Mouse (Mus musculus): ENCODE data around the gene Usp32.
A peak's percentile ranks its signal among the peaks of the same experiment; 100 is the strongest.

Usp32 gene

GRCm38 (mm10) chr11:84979351-84979750, 160.6 kb downstream of the Usp32 start:
- DNase-seq (ENCODE audit: low spot score), result no peak

- no peak for DNase-seq (ENCODE audit: low spot score)
Observed at GRCm38 (mm10) chr11:84978113-84978512, 161.8 kb downstream of the Usp32 start.

- no peak for DNase-seq (ENCODE audit: low spot score)
Observed at GRCm38 (mm10) chr11:84977385-84977952, 162.5 kb downstream of the Usp32 start.

- DNase-seq (ENCODE audit: low spot score), result no peak
Observed at GRCm38 (mm10) chr11:84976706-84977105, 163.3 kb downstream of the Usp32 start.

GRCm38 (mm10) chr11:84974582-84974981, 165.4 kb downstream of the Usp32 start:
- DNase-seq (ENCODE audit: low spot score), result no peak

GRCm38 (mm10) chr11:84973661-84974060, 166.3 kb downstream of the Usp32 start:
- no peak for DNase-seq (ENCODE audit: low spot score)

- DNase-seq (ENCODE audit: low spot score), result no peak
Observed at GRCm38 (mm10) chr11:84972067-84972466, 167.9 kb downstream of the Usp32 start.

- peak; percentile 70 for DNase-seq (ENCODE audit: low spot score)
Observed at GRCm38 (mm10) chr11:84968775-84969174, 171.2 kb downstream of the Usp32 start.

- no peak for DNase-seq (ENCODE audit: low spot score)
Observed at GRCm38 (mm10) chr11:84968309-84968708, 171.7 kb downstream of the Usp32 start.

GRCm38 (mm10) chr11:84967113-84967512, 172.8 kb downstream of the Usp32 start:
- no peak for DNase-seq (ENCODE audit: low spot score)

- no peak for DNase-seq (ENCODE audit: low spot score)
Observed at GRCm38 (mm10) chr11:84966696-84967095, 173.3 kb downstream of the Usp32 start.

GRCm38 (mm10) chr11:84963556-84963955, 176.4 kb downstream of the Usp32 start:
- DNase-seq (ENCODE audit: low spot score), result no peak

- no peak for DNase-seq (ENCODE audit: low spot score)
Observed at GRCm38 (mm10) chr11:84962536-84962935, 177.4 kb downstream of the Usp32 start.

- DNase-seq (ENCODE audit: low spot score), result no peak
Observed at GRCm38 (mm10) chr11:84961571-84961970, 178.4 kb downstream of the Usp32 start.

- DNase-seq (ENCODE audit: low spot score), result peak; percentile 52
Observed at GRCm38 (mm10) chr11:84960780-84961179, 179.2 kb downstream of the Usp32 start.

- DNase-seq (ENCODE audit: low spot score), result no peak
Observed at GRCm38 (mm10) chr11:84960291-84960690, 179.7 kb downstream of the Usp32 start.

GRCm38 (mm10) chr11:84959701-84960181, 180.2 kb downstream of the Usp32 start:
- DNase-seq (ENCODE audit: low spot score), result peak; percentile 94

- DNase-seq (ENCODE audit: low spot score), result no peak
Observed at GRCm38 (mm10) chr11:84959181-84959580, 180.8 kb downstream of the Usp32 start.

GRCm38 (mm10) chr11:84958271-84958630, 181.7 kb downstream of the Usp32 start:
- DNase-seq (ENCODE audit: low spot score), result no peak

GRCm38 (mm10) chr11:84957591-84958270, 182.2 kb downstream of the Usp32 start, which contains the start of gene Car4:
Gene Car4, plus strand, starts transcription at chr11:84957786.
- no peak for DNase-seq (ENCODE audit: low spot score)

- no peak for DNase-seq (ENCODE audit: low spot score)
Observed at GRCm38 (mm10) chr11:84957171-84957570, 182.8 kb downstream of the Usp32 start.

- no peak for DNase-seq (ENCODE audit: low spot score)
Observed at GRCm38 (mm10) chr11:84956400-84956799, 183.6 kb downstream of the Usp32 start.

- DNase-seq (ENCODE audit: low spot score), result no peak
Observed at GRCm38 (mm10) chr11:84952611-84953010, 187.3 kb downstream of the Usp32 start.

GRCm38 (mm10) chr11:84948526-84948925, 191.4 kb downstream of the Usp32 start:
- no peak for DNase-seq (ENCODE audit: low spot score)
